Mouse (Mus musculus): Measurements from ENCODE around the gene Rnf38. TPM values are rescaled to one million over a fixed set of nuclear protein-coding genes. Genes with fewer than 3 reads are reported as not detected.
A peak's percentile ranks its signal among the peaks of the same experiment; 100 is the strongest.

Gene Rnf38
- polyA plus RNA-seq, 1 experiment from 2014 or later: 22.1 TPM

- Histone ChIP-seq H3K36me3 (ENCODE audit: control insufficient read depth, insufficient read depth, low read length) (no peaks in the 10 kb centered on the region), H3K4me1 (replicated peaks; ENCODE audit: control insufficient read depth, insufficient read depth, low read length) (peaks cover 18% of the 10 kb centered on the region), H3K27me3 (ENCODE audit: control insufficient read depth, insufficient read depth, low read depth, low read length) (no peaks in the 10 kb centered on the region), H3K9ac (ENCODE audit: low read length) (peak overlapping the region; percentile 78), H3K9me3 (ENCODE audit: control insufficient read depth, low read length) (no peaks in the 10 kb centered on the region), H3K27ac (ENCODE audit: low read length) (peak overlapping the region; percentile 86), H3K4me3 (ENCODE audit: low read length) (peak overlapping the region; percentile 89), H3K4me2 (ENCODE audit: low read depth, low read length) (peak overlapping the region; percentile 69)
- ATAC-seq (ENCODE audit: low read depth): peak; percentile 99
- WGBS: under 1% methylated on average over 41 of the region's 62 CpGs
These were observed 646 bp upstream of the Rnf38 start for GRCm38 (mm10) chr4:44234004-44234866.

GRCm38 (mm10) chr4:44232771-44233712 is 547 bp downstream of the Rnf38 start:
- peak overlapping the region; percentile 92 for H3K4me2 ChIP-seq (ENCODE audit: low read depth, low read length)
- peak; percentile 46 for ATAC-seq (ENCODE audit: low read depth)
- H3K9me3 ChIP-seq (ENCODE audit: control insufficient read depth, low read length): no peaks in the 10 kb centered on the region
- no peaks in the 10 kb centered on the region for H3K27me3 ChIP-seq (ENCODE audit: control insufficient read depth, insufficient read depth, low read depth, low read length)
- peak overlapping the region; percentile 89 for H3K4me3 ChIP-seq (ENCODE audit: low read length)
- no peaks in the 10 kb centered on the region for H3K36me3 ChIP-seq (ENCODE audit: control insufficient read depth, insufficient read depth, low read length)
- H3K9ac ChIP-seq (ENCODE audit: low read length): peak overlapping the region; percentile 89
- H3K27ac ChIP-seq (ENCODE audit: low read length): peak overlapping the region; percentile 86
- 0% methylated on average over 29 of the region's 68 CpGs for WGBS
- H3K4me1 ChIP-seq (replicated peaks; ENCODE audit: control insufficient read depth, insufficient read depth, low read length): peaks cover 21% of the 10 kb centered on the region

- no peak for ATAC-seq (ENCODE audit: low read depth)
- WGBS: 88% methylated on average over 10 of the region's 10 CpGs
- no peak overlapping the region for H3K9ac ChIP-seq (ENCODE audit: low read length)
- H3K4me1 ChIP-seq (replicated peaks; ENCODE audit: control insufficient read depth, insufficient read depth, low read length): peaks cover 4% of the 10 kb centered on the region; the same call in 1 of the 2 replicates
- no peaks in the 10 kb centered on the region for H3K27me3 ChIP-seq (ENCODE audit: control insufficient read depth, insufficient read depth, low read depth, low read length)
- H3K4me2 ChIP-seq (ENCODE audit: low read depth, low read length): no peak overlapping the region
- H3K27ac ChIP-seq (ENCODE audit: low read length): no peak overlapping the region
- H3K4me3 ChIP-seq (ENCODE audit: low read length): no peak overlapping the region
- H3K36me3 ChIP-seq (ENCODE audit: control insufficient read depth, insufficient read depth, low read length): no peaks in the 10 kb centered on the region
- H3K9me3 ChIP-seq (ENCODE audit: control insufficient read depth, low read length): no peaks in the 10 kb centered on the region
These were observed 8.5 kb downstream of the Rnf38 start for GRCm38 (mm10) chr4:44225128-44225527.

GRCm38 (mm10) chr4:44224141-44224540 is 9.4 kb downstream of the Rnf38 start:
- H3K9ac ChIP-seq (ENCODE audit: low read length): no peak overlapping the region
- H3K27ac ChIP-seq (ENCODE audit: low read length): no peak overlapping the region
- H3K36me3 ChIP-seq (ENCODE audit: control insufficient read depth, insufficient read depth, low read length): no peaks in the 10 kb centered on the region
- H3K4me2 ChIP-seq (ENCODE audit: low read depth, low read length): no peak overlapping the region
- no peaks in the 10 kb centered on the region for H3K27me3 ChIP-seq (ENCODE audit: control insufficient read depth, insufficient read depth, low read depth, low read length)
- H3K4me1 ChIP-seq (replicated peaks; ENCODE audit: control insufficient read depth, insufficient read depth, low read length): peaks cover 2% of the 10 kb centered on the region; the same call in 1 of the 2 replicates
- no peaks in the 10 kb centered on the region for H3K9me3 ChIP-seq (ENCODE audit: control insufficient read depth, low read length)
- ATAC-seq (ENCODE audit: low read depth): no peak
- H3K4me3 ChIP-seq (ENCODE audit: low read length): no peak overlapping the region
- WGBS: 44% methylated on average over 9 of the region's 9 CpGs

- no peaks in the 10 kb centered on the region for H3K27me3 ChIP-seq (ENCODE audit: control insufficient read depth, insufficient read depth, low read depth, low read length)
- no peak overlapping the region for H3K9ac ChIP-seq (ENCODE audit: low read length)
- no peaks in the 10 kb centered on the region for H3K36me3 ChIP-seq (ENCODE audit: control insufficient read depth, insufficient read depth, low read length)
- no peak overlapping the region for H3K4me3 ChIP-seq (ENCODE audit: low read length)
- ATAC-seq (ENCODE audit: low read depth): no peak
- H3K27ac ChIP-seq (ENCODE audit: low read length): no peak overlapping the region
- no peak overlapping the region for H3K4me2 ChIP-seq (ENCODE audit: low read depth, low read length)
- no peaks in the 10 kb centered on the region for H3K9me3 ChIP-seq (ENCODE audit: control insufficient read depth, low read length)
- H3K4me1 ChIP-seq (replicated peaks; ENCODE audit: control insufficient read depth, insufficient read depth, low read length): no peaks in the 10 kb centered on the region; the same call in 1 of the 2 replicates
- 53% methylated on average over 4 of the region's 4 CpGs for WGBS
These were observed 10.1 kb downstream of the Rnf38 start for GRCm38 (mm10) chr4:44223444-44223843.

GRCm38 (mm10) chr4:44216797-44217442 is 16.7 kb downstream of the Rnf38 start:
- Histone ChIP-seq H3K36me3 (ENCODE audit: control insufficient read depth, insufficient read depth, low read length) (no peaks in the 10 kb centered on the region), H3K9me3 (ENCODE audit: control insufficient read depth, low read length) (no peaks in the 10 kb centered on the region), H3K27me3 (ENCODE audit: control insufficient read depth, insufficient read depth, low read depth, low read length) (no peaks in the 10 kb centered on the region), H3K4me2 (ENCODE audit: low read depth, low read length) (no peak overlapping the region), H3K4me1 (replicated peaks; ENCODE audit: control insufficient read depth, insufficient read depth, low read length) (0 out of 2 replicates have a peak, but pooled peaks cover 4% of the 10 kb centered on the region), H3K27ac (ENCODE audit: low read length) (no peak overlapping the region), H3K4me3 (ENCODE audit: low read length) (no peak overlapping the region), H3K9ac (ENCODE audit: low read length) (no peak overlapping the region)
- ATAC-seq (ENCODE audit: low read depth): no peak
- 38% methylated on average over 10 of the region's 10 CpGs for WGBS

GRCm38 (mm10) chr4:44199968-44200367 is 33.6 kb downstream of the Rnf38 start:
- no peaks in the 10 kb centered on the region for H3K4me1 ChIP-seq (replicated peaks; ENCODE audit: control insufficient read depth, insufficient read depth, low read length)
- no peaks in the 10 kb centered on the region for H3K36me3 ChIP-seq (ENCODE audit: control insufficient read depth, insufficient read depth, low read length)
- 71% methylated on average over 1 of the region's 1 CpGs for WGBS
- no peaks in the 10 kb centered on the region for H3K27me3 ChIP-seq (ENCODE audit: control insufficient read depth, insufficient read depth, low read depth, low read length)
- H3K4me3 ChIP-seq (ENCODE audit: low read length): no peak overlapping the region
- no peak for ATAC-seq (ENCODE audit: low read depth)
- no peak overlapping the region for H3K4me2 ChIP-seq (ENCODE audit: low read depth, low read length)
- no peak overlapping the region for H3K27ac ChIP-seq (ENCODE audit: low read length)
- no peaks in the 10 kb centered on the region for H3K9me3 ChIP-seq (ENCODE audit: control insufficient read depth, low read length)
- H3K9ac ChIP-seq (ENCODE audit: low read length): no peak overlapping the region

GRCm38 (mm10) chr4:44187431-44187830 is 46.2 kb downstream of the Rnf38 start:
- no peaks in the 10 kb centered on the region for H3K9me3 ChIP-seq (ENCODE audit: control insufficient read depth, low read length)
- H3K36me3 ChIP-seq (ENCODE audit: control insufficient read depth, insufficient read depth, low read length): no peaks in the 10 kb centered on the region
- 81% methylated on average over 10 of the region's 10 CpGs for WGBS
- no peak overlapping the region for H3K27ac ChIP-seq (ENCODE audit: low read length)
- no peaks in the 10 kb centered on the region for H3K27me3 ChIP-seq (ENCODE audit: control insufficient read depth, insufficient read depth, low read depth, low read length)
- no peak overlapping the region for H3K4me2 ChIP-seq (ENCODE audit: low read depth, low read length)
- H3K4me1 ChIP-seq (replicated peaks; ENCODE audit: control insufficient read depth, insufficient read depth, low read length): no peaks in the 10 kb centered on the region
- no peak overlapping the region for H3K9ac ChIP-seq (ENCODE audit: low read length)
- H3K4me3 ChIP-seq (ENCODE audit: low read length): no peak overlapping the region
- no peak for ATAC-seq (ENCODE audit: low read depth)
